Mouse (Mus musculus) thymus, postnatal 0 days (tissue): ENCODE data around the gene Tnfrsf21. TPM values are rescaled to one million over a fixed set of nuclear protein-coding genes. Genes with fewer than 3 reads are reported as not detected.

ENCODE experiments used
- DNase-seq: peaks from one replicate; pipeline ENCODE4 v3.0.0-alpha.2; 2015; ENCODE audit warnings: low spot score
- polyA plus RNA-seq: library from polyadenylated mRNA; unstranded; fragments of >200 nt; fragmentation: Nextera tagmentation; extraction: Ambion mirVana; gene quantifications from 2 replicates; pipeline ENCODE4 v1.2.1, GENCODE M21; 2015

Gene Tnfrsf21
- polyA plus RNA-seq, 1 experiment from 2014 or later = 8.9 TPM

DNA sequence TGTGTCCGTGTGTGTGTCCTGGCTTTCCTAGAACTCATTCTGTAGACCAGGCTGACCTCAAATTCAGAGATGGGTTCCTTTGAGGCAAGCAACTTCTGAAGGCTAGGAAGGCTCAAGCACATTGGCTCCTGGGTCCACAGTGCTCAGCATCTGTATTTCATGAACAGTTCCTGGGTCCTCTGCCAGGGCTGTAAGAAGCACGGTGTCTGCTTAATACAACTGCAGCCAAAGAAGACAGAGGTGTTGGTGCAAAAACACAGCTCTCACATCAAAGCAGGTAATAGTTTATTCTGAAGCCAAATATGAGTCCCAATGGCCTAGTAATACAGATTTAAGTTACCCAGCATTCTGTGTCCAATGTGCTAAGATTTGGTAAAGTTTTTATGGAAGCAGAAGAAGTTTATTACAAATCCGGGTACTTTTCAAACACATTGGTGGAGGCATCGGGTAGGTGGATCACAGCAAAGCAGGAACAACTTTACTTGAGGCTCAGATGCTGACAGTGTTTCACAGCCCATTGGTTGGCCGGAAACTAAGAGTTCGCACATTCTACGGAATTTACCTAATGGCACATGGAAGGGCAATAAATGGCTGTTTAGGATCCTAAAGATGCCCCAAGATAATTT, 112.7 kb downstream of the Tnfrsf21 start:
- DNase-seq = no peak

DNA sequence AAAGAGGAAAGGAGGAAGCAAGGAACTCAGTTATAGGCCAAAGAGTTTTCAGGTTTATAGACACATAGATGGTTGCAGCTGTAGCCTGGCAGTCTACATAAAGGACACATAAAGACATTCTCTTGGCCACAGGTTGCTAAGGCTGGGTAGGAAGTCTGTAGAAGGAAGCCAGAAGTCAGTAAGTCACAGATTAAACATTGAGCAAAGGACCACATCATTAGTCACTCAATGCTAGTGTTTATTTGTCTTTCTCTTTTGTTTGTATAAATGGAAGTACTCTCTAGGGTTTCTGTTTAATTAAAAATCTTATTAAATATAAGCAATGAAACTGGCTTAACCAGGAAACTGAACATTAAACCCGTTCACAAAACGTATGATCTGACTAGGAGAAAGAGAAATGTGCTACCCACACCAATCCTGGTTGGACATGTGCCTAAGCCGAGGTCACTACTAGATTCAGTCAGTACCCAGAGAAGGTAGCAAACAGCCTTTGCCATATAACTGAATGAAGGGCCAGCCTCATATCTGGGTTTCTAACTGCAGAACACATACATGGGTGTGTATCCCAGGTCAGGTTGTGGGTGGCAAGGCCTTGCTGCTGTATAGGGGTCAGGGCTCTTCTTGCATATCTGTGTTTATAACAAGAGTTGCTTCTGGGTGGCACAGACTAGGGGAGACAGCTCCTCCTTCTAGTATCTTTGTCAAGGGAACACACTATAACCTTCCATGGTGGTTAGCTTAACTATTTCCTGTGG, 113.9 kb downstream of the Tnfrsf21 start:
- DNase-seq = no peak

DNA sequence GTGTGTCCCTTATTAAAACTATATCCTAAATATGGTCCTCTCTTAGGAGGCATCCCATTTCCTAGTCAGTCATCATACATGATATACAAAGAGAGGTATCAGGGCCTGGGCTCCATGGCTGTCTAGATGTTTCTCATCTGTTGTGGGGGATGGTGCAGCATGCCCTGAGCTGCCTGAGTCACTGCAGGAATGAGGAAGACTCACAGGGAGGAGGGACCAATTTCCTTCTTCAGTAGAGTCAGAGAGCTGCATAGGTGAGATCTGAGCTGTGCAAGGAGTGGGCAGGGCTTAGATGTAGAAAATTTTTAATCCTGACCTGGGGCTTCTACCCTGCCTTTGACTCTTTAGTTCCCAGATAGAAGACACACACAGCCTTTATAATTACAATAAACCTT, 114.5 kb downstream of the Tnfrsf21 start:
- no peak for DNase-seq

DNA sequence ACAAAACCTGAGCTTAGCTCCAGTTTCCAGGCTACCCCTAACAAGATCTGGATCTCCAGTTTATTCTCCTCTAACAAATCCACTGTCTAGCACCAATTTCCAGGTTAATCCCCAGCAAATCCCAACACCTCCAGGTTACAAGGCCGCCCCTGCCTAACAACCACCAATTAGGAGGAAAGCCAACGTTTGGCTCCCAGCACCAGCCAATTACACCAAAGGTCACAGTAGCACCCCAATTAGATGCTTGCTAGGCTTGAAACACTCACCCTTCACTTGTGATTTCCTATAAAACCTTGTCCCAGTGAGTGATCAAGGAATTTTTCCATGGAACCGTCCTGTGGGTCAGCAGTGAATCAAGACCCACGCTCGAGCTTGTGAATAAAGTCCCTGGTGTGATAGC, 116.1 kb downstream of the Tnfrsf21 start:
- no peak for DNase-seq

- DNase-seq = no peak
Measured at GRCm38 (mm10) chr17:43133106-43133505, 116.8 kb downstream of the Tnfrsf21 start.

DNA sequence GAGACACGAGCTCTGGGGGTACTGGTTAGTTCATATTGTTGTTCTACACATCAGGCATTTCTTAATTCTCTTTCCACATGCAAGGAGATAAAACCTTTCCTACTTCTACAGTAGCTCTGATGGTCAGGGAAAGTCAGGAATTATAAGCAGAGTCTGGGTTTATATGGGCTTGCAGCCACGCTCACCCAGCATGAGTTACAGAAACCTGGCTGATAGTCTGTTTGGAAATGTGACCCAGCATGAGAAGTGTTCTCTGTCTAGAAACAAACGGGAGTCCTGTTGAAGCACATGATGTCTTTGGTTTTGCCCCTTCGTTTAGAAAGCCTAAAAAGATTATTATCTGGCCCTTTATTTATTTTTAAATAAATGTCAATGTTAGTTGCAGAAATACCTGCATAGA, 118.6 kb downstream of the Tnfrsf21 start:
- no peak for DNase-seq

GRCm38 (mm10) chr17:43135398-43136265, 119.3 kb downstream of the Tnfrsf21 start:
- no peak for DNase-seq

DNA sequence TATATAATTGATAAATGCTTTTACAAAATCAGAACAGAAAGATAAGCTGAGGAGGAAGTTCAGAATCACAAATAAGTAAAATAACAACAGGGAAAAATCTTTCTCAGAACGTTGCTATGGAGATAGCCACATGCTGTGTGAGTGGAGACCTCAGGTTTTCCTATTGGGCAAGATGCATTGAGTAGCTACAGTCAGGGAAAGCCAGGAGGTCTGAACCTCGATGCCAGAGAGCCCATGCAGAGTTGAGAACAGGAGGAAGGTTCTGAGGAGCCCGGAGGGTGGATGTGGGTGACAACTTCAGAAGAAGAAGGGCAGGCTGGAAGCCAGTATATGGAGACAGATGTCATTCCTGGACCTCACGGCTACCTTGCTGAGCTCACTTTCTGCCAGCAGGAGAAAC, 120.4 kb downstream of the Tnfrsf21 start:
- DNase-seq = no peak

- DNase-seq = no peak
Measured at GRCm38 (mm10) chr17:43137838-43138237, 121.5 kb downstream of the Tnfrsf21 start.

DNA sequence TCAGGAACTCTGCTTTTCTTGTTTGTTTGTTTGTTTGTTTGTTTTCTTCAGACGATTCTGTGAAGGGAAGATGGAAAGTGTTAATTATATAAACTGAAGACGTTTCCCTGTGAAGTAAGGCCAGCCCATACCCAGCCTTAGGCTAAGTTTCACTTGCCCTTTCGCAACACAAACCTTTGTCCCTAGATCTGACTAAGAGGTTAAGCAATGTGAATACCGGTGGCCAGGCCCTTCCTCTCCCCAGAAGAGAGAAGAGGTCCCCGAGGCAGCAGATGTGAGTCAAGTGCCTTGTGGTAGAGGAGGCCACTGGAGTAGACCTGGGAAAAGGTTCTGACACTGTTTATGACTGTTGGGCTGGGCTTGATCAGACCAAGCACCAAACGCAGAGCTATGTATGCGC, 122.0 kb downstream of the Tnfrsf21 start:
- no peak for DNase-seq

Other genes with a start within 250 kb of the Tnfrsf21 start
- 15.0 and 19.8 TPM in 2 replicates for gene Cd2ap, start 139.9 kb upstream of the Tnfrsf21 start, polyA plus RNA-seq